ENCODE assay signal across 7 mouse cellular contexts in genomic region chr14:31018860-31019291, GRCm38 (mm10). TPM values are rescaled to one million over a fixed set of nuclear protein-coding genes. Genes with fewer than 3 reads are reported as not detected.
DNase-seq lines count a peak whose midpoint lies in the region; ATAC-seq lines count a peak whose summit lies in the region.

Gene Pbrm1 (plus strand): TSS chr14:31019138.
Gene Gnl3 (minus strand): TSS chr14:31019152.

- no peaks in the 10 kb centered on the region for H3K27me3 ChIP-seq in embryonic facial prominence, embryonic 10.5 days (replicated peaks; ENCODE audit: low read depth, poor library complexity, severe bottlenecking)
- no peaks in the 10 kb centered on the region for H3K27me3 ChIP-seq in limb, embryonic 10.5 days (ENCODE audit: low read depth, poor library complexity, severe bottlenecking)
- H3K27me3 ChIP-seq in midbrain, embryonic 13.5 days = no peaks in the 10 kb centered on the region

- H3K4me1 ChIP-seq in embryonic facial prominence, embryonic 10.5 days = peaks cover 33% of the 10 kb centered on the region
- H3K4me1 ChIP-seq in limb, embryonic 10.5 days = peaks cover 20% of the 10 kb centered on the region
- peaks cover 42% of the 10 kb centered on the region for H3K4me1 ChIP-seq in midbrain, embryonic 13.5 days (replicated peaks)

- H3K36me3 ChIP-seq in embryonic facial prominence, embryonic 10.5 days (replicated peaks) = peaks cover 65% of the 10 kb centered on the region
- peaks cover 66% of the 10 kb centered on the region for H3K36me3 ChIP-seq in limb, embryonic 10.5 days
- peaks cover 44% of the 10 kb centered on the region for H3K36me3 ChIP-seq in midbrain, embryonic 13.5 days

- no peaks in the 10 kb centered on the region for H3K9me3 ChIP-seq in embryonic facial prominence, embryonic 10.5 days
- H3K9me3 ChIP-seq in limb, embryonic 10.5 days (replicated peaks) = no peaks in the 10 kb centered on the region
- no peaks in the 10 kb centered on the region for H3K9me3 ChIP-seq in midbrain, embryonic 13.5 days

- peak within 1 kb of the TSS; percentile 89 for H3K4me3 ChIP-seq in embryonic facial prominence, embryonic 10.5 days
- peak within 1 kb of the TSS; percentile 88 for H3K4me3 ChIP-seq in limb, embryonic 10.5 days
- H3K4me3 ChIP-seq in midbrain, embryonic 13.5 days (replicated peaks) = peak within 1 kb of the TSS; percentile 85

- ATAC-seq in granulocyte monocyte progenitor cell, adult 5-6 weeks (replicated peaks; ENCODE audit: poor library complexity, severe bottlenecking) = peak; percentile 89
- peak; percentile 96 for ATAC-seq in midbrain, embryonic 13.5 days

- DNase-seq in adrenal gland, postnatal 10 days = peak; percentile 98
- DNase-seq in embryonic facial prominence, embryonic 10.5 days (ENCODE audit: low spot score) = peak; percentile 98
- DNase-seq in kidney, adult 11 months = peak; percentile 96
- DNase-seq in limb, embryonic 10.5 days (ENCODE audit: low spot score) = peak; percentile 98
- peak; percentile 96 for DNase-seq in spleen, adult 12 weeks (ENCODE audit: low spot score)

- peak within 1 kb of the TSS; percentile 96 for H3K4me2 ChIP-seq in midbrain, embryonic 13.5 days (replicated peaks)

- WGBS in embryonic facial prominence, embryonic 10.5 days = under 1% methylated on average over 53 of the region's 53 CpGs
- under 1% methylated on average over 51 of the region's 53 CpGs for WGBS in limb, embryonic 10.5 days
- under 1% methylated on average over 45 of the region's 53 CpGs for WGBS in midbrain, embryonic 13.5 days

- peak within 1 kb of the TSS; percentile 100 for H3K27ac ChIP-seq in embryonic facial prominence, embryonic 10.5 days (replicated peaks)
- peak within 1 kb of the TSS; percentile 100 for H3K27ac ChIP-seq in limb, embryonic 10.5 days
- H3K27ac ChIP-seq in midbrain, embryonic 13.5 days = peak within 1 kb of the TSS; percentile 99

- H3K9ac ChIP-seq in midbrain, embryonic 13.5 days (replicated peaks) = peak within 1 kb of the TSS; percentile 91

RNA-seq across cellular contexts. Expression of gene Pbrm1, which starts in this region (rescaled TPM):
- 10 to 100 TPM; 53.5 to 65.9 TPM for total RNA-seq in adrenal gland, postnatal 10 days (2021)
- 153 and 163 TPM in 2 replicates for polyA plus RNA-seq in embryonic facial prominence, embryonic 10.5 days (2016; fragmentation: Nextera tagmentation; extraction: Ambion mirVana)
- 67.7 and 69.4 TPM in 2 replicates for total RNA-seq in granulocyte monocyte progenitor cell, adult 5-6 weeks (2014; fragmentation: Nextera tagmentation)
- total RNA-seq in granulocyte monocyte progenitor cell, adult 5-6 weeks (2017) = 60.3 and 65.7 TPM in 2 replicates
- 143 and 186 TPM in 2 replicates for polyA plus RNA-seq in limb, embryonic 10.5 days (2016; fragmentation: Nextera tagmentation; extraction: Ambion mirVana)
- polyA plus RNA-seq in midbrain, embryonic 13.5 days (2015; fragmentation: Nextera tagmentation; extraction: Ambion mirVana) = 175 and 181 TPM in 2 replicates

RNA-seq across cellular contexts. Expression of gene Gnl3, which starts in this region (rescaled TPM):
- 10 to 100 TPM; 61.5 to 81.2 TPM for total RNA-seq in adrenal gland, postnatal 10 days (2021)
- polyA plus RNA-seq in embryonic facial prominence, embryonic 10.5 days (2016; fragmentation: Nextera tagmentation; extraction: Ambion mirVana) = 149 and 151 TPM in 2 replicates
- 299 and 362 TPM in 2 replicates for total RNA-seq in granulocyte monocyte progenitor cell, adult 5-6 weeks (2014; fragmentation: Nextera tagmentation)
- total RNA-seq in granulocyte monocyte progenitor cell, adult 5-6 weeks (2017) = 338 and 354 TPM in 2 replicates
- polyA plus RNA-seq in limb, embryonic 10.5 days (2016; fragmentation: Nextera tagmentation; extraction: Ambion mirVana) = 135 and 173 TPM in 2 replicates
- polyA plus RNA-seq in midbrain, embryonic 13.5 days (2015; fragmentation: Nextera tagmentation; extraction: Ambion mirVana) = 54.6 and 57.1 TPM in 2 replicates

Comparison
In these comparisons a context has a peak if more than half of its experiments do, and no peak if none do; other contexts are left out.
1. Peak in every context shown above with its lines: DNase-seq, ATAC-seq, H3K4me3 ChIP-seq and H3K27ac ChIP-seq.